Mouse (Mus musculus): ENCODE data around the gene Prepl. TPM values are rescaled to one million over a fixed set of nuclear protein-coding genes. Genes with fewer than 3 reads are reported as not detected.

Prepl gene
- polyA plus RNA-seq (2014; fragmentation: Nextera tagmentation; extraction: Ambion mirVana) = 55.2 and 64.8 TPM in 2 replicates

DNA sequence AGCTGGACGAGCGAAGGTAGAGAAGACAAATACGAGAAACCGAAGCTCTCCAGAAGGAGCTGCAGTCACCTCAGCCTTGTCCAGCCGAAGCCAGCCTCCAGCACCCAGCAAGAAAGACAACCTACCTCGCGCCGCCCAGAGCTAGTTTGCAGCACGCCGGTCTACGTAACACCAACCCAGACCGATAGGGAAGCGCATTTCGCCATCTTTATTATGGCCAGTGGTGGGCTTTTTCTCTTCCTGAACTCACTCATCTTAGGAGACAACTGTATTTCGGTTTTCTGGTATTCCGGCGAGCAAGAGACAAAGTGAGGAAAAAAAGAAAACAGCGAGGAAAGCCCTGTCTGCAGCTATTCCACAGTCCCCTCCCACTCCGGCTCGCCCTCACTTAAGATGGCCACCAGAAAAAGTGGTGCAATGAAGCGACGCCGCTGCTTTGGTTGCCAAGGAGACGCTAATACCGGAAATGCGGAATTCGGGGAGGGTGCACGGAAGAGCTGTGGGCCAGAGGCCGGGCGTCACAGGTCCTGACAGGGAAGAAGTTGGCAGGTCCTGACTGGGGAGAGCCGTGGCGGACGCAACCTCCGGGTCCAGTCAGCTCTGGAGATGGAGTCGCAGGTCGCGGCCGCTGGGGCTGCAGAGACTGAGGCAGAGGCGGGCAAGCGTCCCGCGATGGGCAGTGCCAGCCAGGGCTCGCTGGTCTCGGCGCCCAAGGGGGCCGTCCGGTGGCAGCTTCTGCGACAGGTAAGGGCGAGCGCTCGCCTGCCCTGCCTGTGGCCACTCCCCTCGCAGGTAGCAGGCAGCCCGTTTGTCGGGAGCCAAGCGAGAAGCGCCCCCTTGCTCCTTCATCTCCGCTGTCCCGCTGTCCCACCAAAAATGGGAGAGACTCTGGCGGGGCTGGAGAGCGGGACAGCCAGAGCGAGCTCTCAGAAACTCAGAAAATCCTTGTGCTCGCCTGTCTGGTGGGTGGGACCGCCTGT lies at the start of gene Prepl, which contains the start of gene Camkmt:
Prepl (minus strand) TSS at position 122 of the 980 bp plus-strand sequence.
Camkmt (plus strand) TSS at position 433 of the 980 bp plus-strand sequence.
- Histone ChIP-seq H3K9ac (ENCODE audit: low read depth, low read length) (peak within 1 kb of the TSS; percentile 82), H3K27ac (ENCODE audit: low read depth, low read length) (peak within 1 kb of the TSS; percentile 72), H3K4me2 (replicated peaks; ENCODE audit: low read depth, low read length) (peak within 1 kb of the TSS; percentile 68), H3K4me1 (replicated peaks; ENCODE audit: control insufficient read depth, insufficient read depth, low read length) (no peaks in the 10 kb centered on the region), H3K4me3 (ENCODE audit: low read depth, low read length) (peak within 1 kb of the TSS; percentile 63), H3K9me3 (ENCODE audit: control insufficient read depth, low read length) (no peaks in the 10 kb centered on the region), H3K27me3 (ENCODE audit: control insufficient read depth, insufficient read depth, low read length) (no peaks in the 10 kb centered on the region), H3K36me3 (ENCODE audit: control insufficient read depth, insufficient read depth, low read length) (no peaks in the 10 kb centered on the region)
- under 1% methylated on average over 63 of the region's 63 CpGs for WGBS
- DNase-seq (ENCODE audit: low spot score) (peak; percentile 97), ATAC-seq (ENCODE audit: low FRiP score) (peak; percentile 98)

DNA sequence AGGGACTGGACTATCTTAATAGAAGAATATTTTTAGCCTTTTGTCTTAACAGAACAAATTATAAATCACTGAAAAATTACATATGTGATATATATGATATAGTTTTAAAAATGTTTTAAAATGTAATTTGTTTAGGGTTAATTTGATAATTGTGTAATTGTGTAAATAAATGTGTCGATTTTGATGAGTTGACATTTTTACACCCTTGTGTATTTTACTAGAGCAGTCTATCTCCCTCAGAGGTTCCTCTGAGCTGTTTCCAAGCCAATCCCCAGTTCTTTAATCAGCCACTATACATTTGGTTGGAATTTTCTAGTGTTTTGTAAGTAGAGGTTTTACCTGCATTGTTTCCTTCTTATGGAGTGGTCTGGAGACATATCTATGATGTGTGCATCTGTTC lies 48.4 kb upstream of the Prepl start:
- no peak overlapping the region for H3K4me2 ChIP-seq (replicated peaks; ENCODE audit: low read depth, low read length)
- ATAC-seq (ENCODE audit: low FRiP score) (no peak), DNase-seq (ENCODE audit: low spot score) (no peak)
- H3K27me3 ChIP-seq (ENCODE audit: control insufficient read depth, insufficient read depth, low read length) = no peaks in the 10 kb centered on the region
- no peaks in the 10 kb centered on the region for H3K4me1 ChIP-seq (replicated peaks; ENCODE audit: control insufficient read depth, insufficient read depth, low read length)
- no peaks in the 10 kb centered on the region for H3K9me3 ChIP-seq (ENCODE audit: control insufficient read depth, low read length)
- H3K9ac ChIP-seq (ENCODE audit: low read depth, low read length) = no peak overlapping the region
- no peaks in the 10 kb centered on the region for H3K36me3 ChIP-seq (ENCODE audit: control insufficient read depth, insufficient read depth, low read length)
- no peak overlapping the region for H3K27ac ChIP-seq (ENCODE audit: low read depth, low read length)
- no peak overlapping the region for H3K4me3 ChIP-seq (ENCODE audit: low read depth, low read length)
- WGBS = 94% methylated on average over 1 of the region's 1 CpGs

DNA sequence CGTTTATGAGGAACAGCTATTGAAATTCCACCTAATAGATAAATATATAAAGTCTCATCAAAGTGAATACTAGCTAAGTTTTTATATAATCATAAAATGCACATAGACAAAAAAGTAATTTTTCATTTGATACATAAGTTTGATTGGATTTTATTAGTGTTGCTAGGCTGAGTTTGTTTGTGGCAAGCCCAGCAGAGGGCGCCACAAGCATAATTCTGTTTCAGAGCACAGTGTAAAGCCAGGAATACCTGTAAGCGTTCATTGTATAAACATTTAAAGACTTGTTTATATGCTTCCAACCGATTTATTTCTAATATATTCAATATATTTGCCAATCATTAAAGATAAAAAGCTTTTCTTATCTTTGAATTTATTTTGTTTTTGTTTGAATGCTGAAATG lies 26.6 kb upstream of the Prepl start:
- Histone ChIP-seq H3K36me3 (ENCODE audit: control insufficient read depth, insufficient read depth, low read length) (no peaks in the 10 kb centered on the region), H3K27ac (ENCODE audit: low read depth, low read length) (no peak overlapping the region), H3K9ac (ENCODE audit: low read depth, low read length) (no peak overlapping the region), H3K27me3 (ENCODE audit: control insufficient read depth, insufficient read depth, low read length) (no peaks in the 10 kb centered on the region), H3K4me3 (ENCODE audit: low read depth, low read length) (no peak overlapping the region), H3K9me3 (ENCODE audit: control insufficient read depth, low read length) (no peaks in the 10 kb centered on the region), H3K4me1 (replicated peaks; ENCODE audit: control insufficient read depth, insufficient read depth, low read length) (no peaks in the 10 kb centered on the region), H3K4me2 (replicated peaks; ENCODE audit: low read depth, low read length) (no peak overlapping the region)
- WGBS = 33% methylated on average over 4 of the region's 4 CpGs
- ATAC-seq (ENCODE audit: low FRiP score) = no peak
- peak; percentile 75 for DNase-seq (ENCODE audit: low spot score)

GRCm38 (mm10) chr17:85113441-85113840 lies 23.4 kb upstream of the Prepl start:
- ATAC-seq (ENCODE audit: low FRiP score) (no peak), DNase-seq (ENCODE audit: low spot score) (no peak)
- Histone ChIP-seq H3K4me1 (replicated peaks; ENCODE audit: control insufficient read depth, insufficient read depth, low read length) (no peaks in the 10 kb centered on the region), H3K36me3 (ENCODE audit: control insufficient read depth, insufficient read depth, low read length) (no peaks in the 10 kb centered on the region), H3K4me3 (ENCODE audit: low read depth, low read length) (no peak overlapping the region), H3K27me3 (ENCODE audit: control insufficient read depth, insufficient read depth, low read length) (no peaks in the 10 kb centered on the region), H3K4me2 (replicated peaks; ENCODE audit: low read depth, low read length) (no peak overlapping the region), H3K9ac (ENCODE audit: low read depth, low read length) (no peak overlapping the region), H3K27ac (ENCODE audit: low read depth, low read length) (no peak overlapping the region), H3K9me3 (ENCODE audit: control insufficient read depth, low read length) (no peaks in the 10 kb centered on the region)
- 87% methylated on average over 8 of the region's 8 CpGs for WGBS

DNA sequence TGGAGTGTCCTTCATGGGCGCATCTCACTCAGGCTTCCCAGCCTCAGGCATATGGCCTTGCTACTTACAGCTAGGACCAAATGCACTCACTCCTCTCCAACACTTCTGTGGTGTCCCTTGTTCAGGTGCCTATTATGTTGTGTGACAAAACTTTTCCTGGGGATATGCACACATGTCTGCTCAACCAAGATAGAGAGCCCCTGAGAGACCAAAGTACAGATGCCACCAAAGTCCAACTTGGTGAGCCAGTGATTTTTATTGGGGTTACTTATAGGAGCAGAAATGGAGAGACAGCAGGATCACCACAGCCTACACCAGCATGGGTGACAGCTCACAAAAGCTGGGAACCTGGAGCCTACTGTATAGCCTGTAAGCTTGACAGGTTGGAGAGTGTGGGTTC lies 20.6 kb upstream of the Prepl start:
- no peaks in the 10 kb centered on the region for H3K9me3 ChIP-seq (ENCODE audit: control insufficient read depth, low read length)
- ATAC-seq (ENCODE audit: low FRiP score) (no peak), DNase-seq (ENCODE audit: low spot score) (no peak)
- no peak overlapping the region for H3K9ac ChIP-seq (ENCODE audit: low read depth, low read length)
- no peak overlapping the region for H3K4me3 ChIP-seq (ENCODE audit: low read depth, low read length)
- H3K27me3 ChIP-seq (ENCODE audit: control insufficient read depth, insufficient read depth, low read length) = no peaks in the 10 kb centered on the region
- no peaks in the 10 kb centered on the region for H3K36me3 ChIP-seq (ENCODE audit: control insufficient read depth, insufficient read depth, low read length)
- no peak overlapping the region for H3K27ac ChIP-seq (ENCODE audit: low read depth, low read length)
- no peaks in the 10 kb centered on the region for H3K4me1 ChIP-seq (replicated peaks; ENCODE audit: control insufficient read depth, insufficient read depth, low read length)
- no peak overlapping the region for H3K4me2 ChIP-seq (replicated peaks; ENCODE audit: low read depth, low read length)
- 96% methylated on average over 1 of the region's 1 CpGs for WGBS

DNA sequence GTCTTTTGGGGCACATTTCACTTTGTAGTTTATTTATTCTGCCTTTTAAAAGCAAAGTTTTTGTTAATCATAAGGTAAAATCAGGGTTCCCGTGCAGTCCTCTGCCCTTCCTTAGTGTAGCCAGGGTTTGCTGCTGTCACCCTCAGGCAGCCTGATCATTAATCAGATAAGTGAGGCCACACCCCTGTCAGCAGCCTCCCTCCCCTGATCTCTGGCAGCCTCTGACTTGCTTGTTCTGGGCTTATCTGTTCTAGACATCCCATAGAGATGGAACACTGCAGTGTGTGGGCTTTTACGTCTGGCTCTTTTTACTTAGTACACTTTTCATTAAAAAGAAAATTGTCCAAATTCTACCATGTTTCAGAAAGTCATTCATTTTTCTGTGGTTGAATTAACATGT lies 13.3 kb upstream of the Prepl start:
- no peaks in the 10 kb centered on the region for H3K27me3 ChIP-seq (ENCODE audit: control insufficient read depth, insufficient read depth, low read length)
- no peaks in the 10 kb centered on the region for H3K4me1 ChIP-seq (replicated peaks; ENCODE audit: control insufficient read depth, insufficient read depth, low read length)
- H3K9me3 ChIP-seq (ENCODE audit: control insufficient read depth, low read length) = peaks cover 3% of the 10 kb centered on the region; the same call in 1 of the 2 replicates
- no peak overlapping the region for H3K9ac ChIP-seq (ENCODE audit: low read depth, low read length)
- DNase-seq (ENCODE audit: low spot score) = peak; percentile 33
- no peak overlapping the region for H3K4me3 ChIP-seq (ENCODE audit: low read depth, low read length)
- H3K36me3 ChIP-seq (ENCODE audit: control insufficient read depth, insufficient read depth, low read length) = peaks cover 3% of the 10 kb centered on the region; the same call in 1 of the 2 replicates
- no peak for ATAC-seq (ENCODE audit: low FRiP score)
- H3K27ac ChIP-seq (ENCODE audit: low read depth, low read length) = no peak overlapping the region
- 39% methylated on average over 2 of the region's 2 CpGs for WGBS
- no peak overlapping the region for H3K4me2 ChIP-seq (replicated peaks; ENCODE audit: low read depth, low read length)

GRCm38 (mm10) chr17:85101751-85102150 lies 11.7 kb upstream of the Prepl start:
- 48% methylated on average over 7 of the region's 7 CpGs for WGBS
- DNase-seq (ENCODE audit: low spot score) (peak; percentile 34), ATAC-seq (ENCODE audit: low FRiP score) (0 out of 2 replicates have a peak, but pooled peaks have one; percentile 43)
- peaks cover 3% of the 10 kb centered on the region; the same call in 1 of the 2 replicates for H3K36me3 ChIP-seq (ENCODE audit: control insufficient read depth, insufficient read depth, low read length)
- no peaks in the 10 kb centered on the region for H3K27me3 ChIP-seq (ENCODE audit: control insufficient read depth, insufficient read depth, low read length)
- H3K9me3 ChIP-seq (ENCODE audit: control insufficient read depth, low read length) = peaks cover 3% of the 10 kb centered on the region; the same call in 1 of the 2 replicates
- no peak overlapping the region for H3K4me3 ChIP-seq (ENCODE audit: low read depth, low read length)
- H3K9ac ChIP-seq (ENCODE audit: low read depth, low read length) = no peak overlapping the region
- no peaks in the 10 kb centered on the region for H3K4me1 ChIP-seq (replicated peaks; ENCODE audit: control insufficient read depth, insufficient read depth, low read length)
- H3K4me2 ChIP-seq (replicated peaks; ENCODE audit: low read depth, low read length) = no peak overlapping the region
- no peak overlapping the region for H3K27ac ChIP-seq (ENCODE audit: low read depth, low read length)

DNA sequence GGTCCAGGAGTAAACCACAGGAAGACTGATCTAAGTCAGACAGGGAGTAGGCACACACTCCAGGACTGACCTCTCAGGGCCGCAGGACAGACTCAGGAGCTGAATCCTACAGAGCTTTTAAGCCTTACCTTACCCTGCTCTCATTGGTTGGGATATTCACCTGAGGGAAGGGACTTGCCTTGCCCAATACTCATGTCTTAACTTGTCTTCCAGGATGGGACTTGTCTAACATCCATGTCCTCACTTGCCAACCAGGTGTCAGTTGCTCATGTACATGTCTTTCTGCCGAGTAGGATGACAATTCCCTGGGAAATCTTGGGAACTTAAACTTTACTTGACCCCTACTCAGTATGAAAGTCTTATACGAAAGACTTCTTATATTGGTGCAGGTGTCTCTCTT lies 10.2 kb upstream of the Prepl start:
- 89% methylated on average over 3 of the region's 3 CpGs for WGBS
- no peak overlapping the region for H3K4me3 ChIP-seq (ENCODE audit: low read depth, low read length)
- no peaks in the 10 kb centered on the region for H3K4me1 ChIP-seq (replicated peaks; ENCODE audit: control insufficient read depth, insufficient read depth, low read length)

More for the DNA sequence above, 10.2 kb upstream of the Prepl start:
- Histone ChIP-seq H3K4me2 (replicated peaks; ENCODE audit: low read depth, low read length) (no peak overlapping the region), H3K9me3 (ENCODE audit: control insufficient read depth, low read length) (peaks cover 3% of the 10 kb centered on the region; the same call in 1 of the 2 replicates), H3K27ac (ENCODE audit: low read depth, low read length) (no peak overlapping the region), H3K9ac (ENCODE audit: low read depth, low read length) (no peak overlapping the region), H3K27me3 (ENCODE audit: control insufficient read depth, insufficient read depth, low read length) (no peaks in the 10 kb centered on the region), H3K36me3 (ENCODE audit: control insufficient read depth, insufficient read depth, low read length) (peaks cover 3% of the 10 kb centered on the region; the same call in 1 of the 2 replicates)
- ATAC-seq (ENCODE audit: low FRiP score) = no peak
- DNase-seq (ENCODE audit: low spot score) = no peak
